Mouse (Mus musculus): Measurements from ENCODE around the gene Gm42906. TPM values are rescaled to one million over a fixed set of nuclear protein-coding genes. Genes with fewer than 3 reads are reported as not detected.

Gm42906 gene
- polyA plus RNA-seq, 1 experiment from 2014 or later, result not detected

GRCm38 (mm10) chr5:151060476-151060875 lies 367.5 kb downstream of the Gm42906 start:
- H3K27ac ChIP-seq (ENCODE audit: low read depth), result no peak overlapping the region
- TF ChIP-seq CTCF (IDR thresholded peaks at IDR 0.05; ENCODE audit: low read depth) (no peak), EP300 (IDR thresholded peaks at IDR 0.05; ENCODE audit: low read depth) (no peak)
- H3K4me3 ChIP-seq (ENCODE audit: low read depth, low read length), result no peak overlapping the region
- no peaks in the 10 kb centered on the region for H3K9me3 ChIP-seq (ENCODE audit: low read length)
- DNase-seq (no peak), ATAC-seq (no peak)
- 82% methylated on average over 12 of the region's 12 CpGs for WGBS (ENCODE audit: insufficient replicate concordance)
- no peaks in the 10 kb centered on the region for H3K27me3 ChIP-seq (ENCODE audit: insufficient read depth, low read length)
- no peaks in the 10 kb centered on the region; the same call in 1 of the 2 replicates for H3K36me3 ChIP-seq (replicated peaks; ENCODE audit: insufficient read depth, low read length)
- H3K4me1 ChIP-seq (ENCODE audit: insufficient read depth), result peaks cover 7% of the 10 kb centered on the region; the same call in 1 of the 2 replicates
- no peak overlapping the region for H3K9ac ChIP-seq (replicated peaks)
- H3K4me2 ChIP-seq (ENCODE audit: low read depth, low read length), result no peak overlapping the region

GRCm38 (mm10) chr5:151059772-151060171 lies 368.2 kb downstream of the Gm42906 start:
- H3K27me3 ChIP-seq (ENCODE audit: insufficient read depth, low read length), result no peaks in the 10 kb centered on the region
- DNase-seq (no peak), ATAC-seq (no peak)
- H3K4me3 ChIP-seq (ENCODE audit: low read depth, low read length), result no peak overlapping the region
- peak overlapping the region; percentile 30 for H3K27ac ChIP-seq (ENCODE audit: low read depth)
- 76% methylated on average over 5 of the region's 5 CpGs for WGBS (ENCODE audit: insufficient replicate concordance)
- H3K36me3 ChIP-seq (replicated peaks; ENCODE audit: insufficient read depth, low read length), result no peaks in the 10 kb centered on the region; the same call in 1 of the 2 replicates
- TF ChIP-seq CTCF (IDR thresholded peaks at IDR 0.05; ENCODE audit: low read depth), result no peak
- no peak for TF ChIP-seq EP300 (IDR thresholded peaks at IDR 0.05; ENCODE audit: low read depth)
- H3K4me1 ChIP-seq (ENCODE audit: insufficient read depth), result peaks cover 7% of the 10 kb centered on the region; the same call in 1 of the 2 replicates
- H3K4me2 ChIP-seq (ENCODE audit: low read depth, low read length), result no peak overlapping the region
- H3K9ac ChIP-seq (replicated peaks), result no peak overlapping the region
- H3K9me3 ChIP-seq (ENCODE audit: low read length), result no peaks in the 10 kb centered on the region

- 70% methylated on average over 10 of the region's 10 CpGs for WGBS (ENCODE audit: insufficient replicate concordance)
- ATAC-seq, result peak; percentile 69
Observed at GRCm38 (mm10) chr5:151059352-151059751, 368.6 kb downstream of the Gm42906 start.

GRCm38 (mm10) chr5:151057716-151058115 lies 370.2 kb downstream of the Gm42906 start:
- no peak for DNase-seq
- no peak overlapping the region for H3K9ac ChIP-seq (replicated peaks)
- H3K27ac ChIP-seq (ENCODE audit: low read depth), result no peak overlapping the region
- H3K9me3 ChIP-seq (ENCODE audit: low read length), result no peaks in the 10 kb centered on the region
- no peaks in the 10 kb centered on the region; the same call in 1 of the 2 replicates for H3K36me3 ChIP-seq (replicated peaks; ENCODE audit: insufficient read depth, low read length)
- 78% methylated on average over 5 of the region's 5 CpGs for WGBS (ENCODE audit: insufficient replicate concordance)
- no peak for ATAC-seq
- peaks cover 7% of the 10 kb centered on the region; the same call in 1 of the 2 replicates for H3K4me1 ChIP-seq (ENCODE audit: insufficient read depth)
- H3K4me3 ChIP-seq (ENCODE audit: low read depth, low read length), result no peak overlapping the region
- no peaks in the 10 kb centered on the region for H3K27me3 ChIP-seq (ENCODE audit: insufficient read depth, low read length)
- no peak for TF ChIP-seq CTCF (IDR thresholded peaks at IDR 0.05; ENCODE audit: low read depth)
- no peak for TF ChIP-seq EP300 (IDR thresholded peaks at IDR 0.05; ENCODE audit: low read depth)
- H3K4me2 ChIP-seq (ENCODE audit: low read depth, low read length), result no peak overlapping the region

More at GRCm38 (mm10) chr5:151059352-151059751, 368.6 kb downstream of the Gm42906 start:
- no peak for TF ChIP-seq CTCF (IDR thresholded peaks at IDR 0.05; ENCODE audit: low read depth)
- no peak for TF ChIP-seq EP300 (IDR thresholded peaks at IDR 0.05; ENCODE audit: low read depth)
- no peak overlapping the region for H3K4me3 ChIP-seq (ENCODE audit: low read depth, low read length)
- H3K4me1 ChIP-seq (ENCODE audit: insufficient read depth), result peaks cover 7% of the 10 kb centered on the region; the same call in 1 of the 2 replicates
- no peaks in the 10 kb centered on the region for H3K9me3 ChIP-seq (ENCODE audit: low read length)
- H3K9ac ChIP-seq (replicated peaks), result no peak overlapping the region
- H3K27ac ChIP-seq (ENCODE audit: low read depth), result peak overlapping the region; percentile 30
- no peaks in the 10 kb centered on the region; the same call in 1 of the 2 replicates for H3K36me3 ChIP-seq (replicated peaks; ENCODE audit: insufficient read depth, low read length)
- no peaks in the 10 kb centered on the region for H3K27me3 ChIP-seq (ENCODE audit: insufficient read depth, low read length)
- H3K4me2 ChIP-seq (ENCODE audit: low read depth, low read length), result no peak overlapping the region
- peak; percentile 30 for DNase-seq

- DNase-seq (no peak), ATAC-seq (peak; percentile 66)
- TF ChIP-seq EP300 (IDR thresholded peaks at IDR 0.05; ENCODE audit: low read depth) (no peak), CTCF (IDR thresholded peaks at IDR 0.05; ENCODE audit: low read depth) (peak; percentile 57)
- no peaks in the 10 kb centered on the region for H3K9me3 ChIP-seq (ENCODE audit: low read length)
- H3K27ac ChIP-seq (ENCODE audit: low read depth), result peak overlapping the region; percentile 29; the same call in 1 of the 2 replicates
- no peak overlapping the region for H3K4me3 ChIP-seq (ENCODE audit: low read depth, low read length)
- no peaks in the 10 kb centered on the region for H3K27me3 ChIP-seq (ENCODE audit: insufficient read depth, low read length)
- H3K4me2 ChIP-seq (ENCODE audit: low read depth, low read length), result no peak overlapping the region
- 30% methylated on average over 6 of the region's 6 CpGs for WGBS (ENCODE audit: insufficient replicate concordance)
- H3K36me3 ChIP-seq (replicated peaks; ENCODE audit: insufficient read depth, low read length), result peaks cover 3% of the 10 kb centered on the region; the same call in 1 of the 2 replicates
- H3K4me1 ChIP-seq (ENCODE audit: insufficient read depth), result peaks cover 7% of the 10 kb centered on the region; the same call in 1 of the 2 replicates
- H3K9ac ChIP-seq (replicated peaks), result 0 out of 2 replicates have a peak overlapping the region, but pooled peaks have one; percentile 7
Observed at GRCm38 (mm10) chr5:151056920-151057294, 371.1 kb downstream of the Gm42906 start.

GRCm38 (mm10) chr5:151056255-151056919 lies 371.6 kb downstream of the Gm42906 start:
- no peak overlapping the region for H3K27ac ChIP-seq (ENCODE audit: low read depth)

More at GRCm38 (mm10) chr5:151056255-151056919, 371.6 kb downstream of the Gm42906 start:
- no peaks in the 10 kb centered on the region for H3K27me3 ChIP-seq (ENCODE audit: insufficient read depth, low read length)
- DNase-seq, result no peak
- 81% methylated on average over 12 of the region's 12 CpGs for WGBS (ENCODE audit: insufficient replicate concordance)
- no peak overlapping the region for H3K4me3 ChIP-seq (ENCODE audit: low read depth, low read length)
- peaks cover 7% of the 10 kb centered on the region; the same call in 1 of the 2 replicates for H3K4me1 ChIP-seq (ENCODE audit: insufficient read depth)
- no peak for ATAC-seq
- TF ChIP-seq CTCF (IDR thresholded peaks at IDR 0.05; ENCODE audit: low read depth) (no peak), EP300 (IDR thresholded peaks at IDR 0.05; ENCODE audit: low read depth) (no peak)
- no peaks in the 10 kb centered on the region for H3K9me3 ChIP-seq (ENCODE audit: low read length)
- H3K4me2 ChIP-seq (ENCODE audit: low read depth, low read length), result no peak overlapping the region
- no peak overlapping the region for H3K9ac ChIP-seq (replicated peaks)
- H3K36me3 ChIP-seq (replicated peaks; ENCODE audit: insufficient read depth, low read length), result peaks cover 3% of the 10 kb centered on the region; the same call in 1 of the 2 replicates

Measured in liver, postnatal 0 days (tissue).